Mouse (Mus musculus) CD4-positive helper T cell, adult 2 months (primary cell): Measurements from ENCODE around the gene Med27.

Experiments
- DNase-seq: peaks from one replicate; pipeline ENCODE4 v3.0.0-alpha.2; 2012; ENCODE audit warnings: low read depth, missing footprints, low spot score

Gene Med27

GRCm38 (mm10) chr2:29563986-29564385, 217.4 kb downstream of the Med27 start:
- DNase-seq: no peak

GRCm38 (mm10) chr2:29565570-29566433, 219.2 kb downstream of the Med27 start:
- no peak for DNase-seq

GRCm38 (mm10) chr2:29571921-29572700, 225.5 kb downstream of the Med27 start:
- no peak for DNase-seq

GRCm38 (mm10) chr2:29572811-29573427, 226.3 kb downstream of the Med27 start:
- DNase-seq: no peak

GRCm38 (mm10) chr2:29573591-29573990, 227.0 kb downstream of the Med27 start:
- peak; percentile 47 for DNase-seq

GRCm38 (mm10) chr2:29574187-29574586, 227.6 kb downstream of the Med27 start:
- DNase-seq: no peak
